Mouse (Mus musculus): ENCODE measurements around the gene Arrdc3.

The Arrdc3 gene

GRCm38 (mm10) chr13:80920939-80921338 is 37.8 kb downstream of the Arrdc3 start:
- no peak for DNase-seq (ENCODE audit: low read depth, low spot score)

DNA sequence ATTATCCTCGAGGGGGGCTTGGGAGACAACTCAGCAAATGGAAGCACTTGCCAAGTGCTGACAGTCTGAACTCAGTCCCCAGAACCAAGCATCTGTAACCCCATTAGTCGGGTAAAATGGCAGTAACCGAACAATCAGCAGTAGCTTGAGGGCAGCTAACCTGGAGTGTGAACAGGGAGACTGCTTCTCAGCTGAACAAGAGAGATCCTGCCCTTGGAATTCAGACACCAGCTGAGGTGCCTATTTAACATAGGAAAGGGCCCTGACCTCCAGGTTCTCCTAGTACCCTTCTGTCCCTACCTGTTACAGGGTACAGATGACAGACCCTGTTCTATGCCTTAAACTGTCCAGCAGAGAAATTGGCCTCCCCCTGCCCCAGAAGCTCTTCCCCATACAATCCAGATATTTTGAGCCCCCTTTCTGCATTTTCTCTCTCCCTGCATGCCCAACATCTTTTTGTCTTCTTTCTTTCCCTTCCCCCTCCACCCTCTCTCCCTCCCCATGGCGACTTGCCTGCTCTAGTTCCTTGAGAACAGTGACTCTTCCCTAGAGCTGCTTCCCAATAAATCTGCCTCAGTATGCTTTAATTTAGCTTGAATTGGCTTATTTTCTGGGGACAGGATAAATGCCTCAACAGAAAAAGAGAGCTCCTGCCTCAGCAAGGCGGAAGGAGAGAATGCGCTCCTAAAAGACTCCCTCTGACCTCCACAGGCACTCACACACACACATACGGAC is 38.6 kb downstream of the Arrdc3 start:
- DNase-seq (ENCODE audit: low read depth, low spot score) = no peak

DNA sequence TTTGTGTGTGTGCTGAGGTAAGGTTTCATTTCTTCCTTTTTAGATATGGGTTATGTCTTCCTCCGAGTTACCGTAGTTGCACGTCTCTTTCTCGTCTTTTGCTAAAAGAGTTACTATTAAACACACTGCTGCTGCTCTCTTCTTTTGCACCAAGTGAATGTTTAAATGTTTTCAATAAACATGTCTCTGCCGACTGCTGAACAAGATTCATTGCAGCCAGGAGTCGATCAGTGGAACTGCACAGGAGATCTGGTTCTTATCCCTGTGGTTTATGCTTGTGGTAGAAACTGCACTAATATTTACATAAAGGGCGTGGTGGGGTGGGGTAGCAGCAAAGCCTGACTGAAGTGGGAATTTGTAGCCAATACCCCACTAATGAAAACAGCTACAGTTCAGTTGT is 45.0 kb downstream of the Arrdc3 start:
- DNase-seq (ENCODE audit: low read depth, low spot score) = peak; percentile 85

- DNase-seq (ENCODE audit: low read depth, low spot score) = no peak
Observed at GRCm38 (mm10) chr13:80930030-80930429, 46.8 kb downstream of the Arrdc3 start.

GRCm38 (mm10) chr13:80932816-80933402 is 49.7 kb downstream of the Arrdc3 start:
- DNase-seq (ENCODE audit: low read depth, low spot score) = peak; percentile 22

DNA sequence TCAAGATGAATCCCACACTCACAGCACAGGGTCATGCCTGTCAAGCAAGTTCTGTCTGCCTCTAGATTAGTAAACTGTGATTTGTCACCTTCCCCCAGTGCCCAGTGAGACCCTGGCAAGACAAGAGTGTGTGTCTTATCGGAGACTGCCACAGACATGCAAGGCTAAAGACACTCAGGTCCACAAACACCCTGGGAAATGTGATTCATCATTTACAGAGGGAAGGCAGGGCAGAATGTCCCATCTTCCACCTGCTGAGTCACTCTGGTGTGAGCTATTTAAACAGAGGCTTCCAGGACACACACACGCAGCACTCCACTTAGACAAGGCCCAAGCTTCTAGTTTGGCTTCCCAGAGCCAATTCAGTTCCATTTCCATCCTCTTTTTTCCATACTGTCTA is 53.2 kb downstream of the Arrdc3 start:
- DNase-seq (ENCODE audit: low read depth, low spot score) = no peak

DNA sequence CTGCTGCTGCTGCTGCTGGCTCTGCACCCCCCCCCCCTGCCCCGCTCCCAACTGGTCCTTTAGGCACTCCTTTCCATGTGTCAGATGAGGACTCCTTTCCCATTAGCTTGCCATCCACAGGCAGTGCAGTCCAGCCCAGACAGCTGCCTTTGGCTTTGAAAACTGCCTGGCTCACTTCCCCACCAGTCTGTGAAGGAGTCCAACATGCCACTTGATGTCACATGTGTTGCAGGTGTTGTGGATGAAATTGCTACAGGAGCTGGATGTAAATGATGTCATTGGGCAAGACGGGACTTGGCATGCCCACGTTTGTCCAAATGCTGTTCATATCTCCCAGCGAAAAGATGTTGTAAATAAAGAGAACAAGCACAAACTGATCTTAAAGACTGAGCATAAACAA is 56.0 kb downstream of the Arrdc3 start:
- DNase-seq (ENCODE audit: low read depth, low spot score) = no peak

GRCm38 (mm10) chr13:80939866-80940265 is 56.7 kb downstream of the Arrdc3 start:
- DNase-seq (ENCODE audit: low read depth, low spot score) = no peak

DNA sequence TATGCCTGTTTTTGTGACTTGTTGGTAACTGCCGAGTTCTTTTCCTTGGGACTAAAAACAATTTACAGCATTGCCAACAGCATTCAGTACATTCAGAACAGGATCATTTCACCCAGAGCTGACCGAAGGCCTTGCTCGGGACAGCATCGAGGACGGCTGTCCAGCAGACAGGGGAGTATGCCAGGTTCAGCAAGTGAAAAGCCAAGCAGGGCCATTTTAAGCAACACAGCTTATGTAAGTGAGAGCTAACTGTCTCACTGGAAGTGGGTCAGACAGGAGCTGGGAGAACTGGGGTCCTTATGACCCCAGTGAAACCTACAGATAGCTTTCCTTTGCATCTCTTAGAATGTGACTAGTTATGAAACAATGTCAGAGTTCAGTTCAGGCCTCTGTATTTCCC is 57.2 kb downstream of the Arrdc3 start:
- DNase-seq (ENCODE audit: low read depth, low spot score) = no peak

DNA sequence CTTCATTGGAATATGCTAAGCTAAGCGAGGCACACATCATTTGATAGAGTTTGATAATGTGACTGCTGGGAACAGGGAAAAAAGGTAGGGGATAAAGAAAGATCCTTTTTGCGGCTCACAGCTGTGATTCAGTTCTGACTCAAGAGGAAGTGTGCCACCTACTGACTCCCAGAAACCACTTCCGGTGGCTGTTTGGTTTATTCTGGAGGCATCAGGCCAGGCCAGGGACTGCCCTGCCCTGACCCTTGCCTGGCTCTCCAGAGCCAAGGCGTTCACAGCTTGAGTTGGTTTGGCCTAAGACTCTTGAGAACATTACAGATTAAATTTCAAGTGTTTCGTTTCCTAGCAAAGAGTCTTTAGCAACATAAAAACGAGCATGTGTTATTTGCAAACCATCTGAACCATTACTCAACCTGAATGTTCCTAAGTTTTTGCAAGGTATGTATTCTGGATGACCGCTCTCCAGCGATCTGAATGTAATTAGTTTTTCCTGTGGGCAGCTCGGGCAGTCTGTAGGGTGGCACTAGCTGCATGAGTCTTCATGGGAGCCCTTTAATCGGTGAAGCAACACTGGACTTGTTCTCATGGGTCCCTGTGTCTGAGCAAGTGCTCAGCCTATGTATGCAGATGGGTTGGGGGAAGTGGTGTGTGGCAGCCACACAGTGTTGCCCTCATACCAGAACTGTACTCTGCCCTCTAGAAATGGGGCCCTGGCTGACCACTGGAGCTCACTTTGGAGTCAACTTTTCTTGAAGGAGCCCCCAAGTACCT is 57.9 kb downstream of the Arrdc3 start:
- DNase-seq (ENCODE audit: low read depth, low spot score) = peak; percentile 70

DNA sequence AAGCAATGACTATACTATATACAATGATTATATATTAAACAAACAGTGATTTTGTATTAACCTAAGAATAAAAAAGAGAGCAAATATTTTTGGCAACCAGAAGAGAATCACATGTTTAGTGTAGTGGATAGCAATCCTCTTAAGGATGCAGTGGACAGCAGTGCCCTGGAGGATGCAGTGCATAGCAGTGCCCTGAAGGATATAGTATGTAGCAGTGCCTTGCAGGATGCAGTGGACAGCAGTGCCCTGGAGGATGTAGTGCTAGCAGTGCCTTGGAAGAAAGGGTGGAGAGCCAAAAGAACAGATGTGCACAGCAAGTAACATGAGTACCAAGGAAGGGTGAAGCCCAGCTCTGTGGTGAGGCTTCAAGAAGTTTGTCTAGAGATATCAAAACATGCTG is 61.3 kb downstream of the Arrdc3 start:
- no peak for DNase-seq (ENCODE audit: low read depth, low spot score)

Data from A20 (cell line).